Mouse (Mus musculus) frontal cortex, adult 2 months (tissue): ENCODE results near the gene Tmprss9. TPM values are rescaled to one million over a fixed set of nuclear protein-coding genes. Genes with fewer than 3 reads are reported as not detected.

ENCODE experiments used
- DNase-seq, 2 experiments: peaks; one replicate each; pipeline ENCODE4 v3.0.0; 2022; ENCODE audit warnings: low spot score in 1 of 2; ENCODE audit errors: extremely low spot score in 1 of 2
- polyA plus RNA-seq: library from polyadenylated mRNA; depleted of rRNA; stranded (reverse); fragments of >200 nt; gene quantifications from 2 replicates; pipeline ENCODE4 v1.2.3, GENCODE M21; 2012

Tmprss9 gene
- polyA plus RNA-seq, 1 experiment: 0.16 TPM

DNA sequence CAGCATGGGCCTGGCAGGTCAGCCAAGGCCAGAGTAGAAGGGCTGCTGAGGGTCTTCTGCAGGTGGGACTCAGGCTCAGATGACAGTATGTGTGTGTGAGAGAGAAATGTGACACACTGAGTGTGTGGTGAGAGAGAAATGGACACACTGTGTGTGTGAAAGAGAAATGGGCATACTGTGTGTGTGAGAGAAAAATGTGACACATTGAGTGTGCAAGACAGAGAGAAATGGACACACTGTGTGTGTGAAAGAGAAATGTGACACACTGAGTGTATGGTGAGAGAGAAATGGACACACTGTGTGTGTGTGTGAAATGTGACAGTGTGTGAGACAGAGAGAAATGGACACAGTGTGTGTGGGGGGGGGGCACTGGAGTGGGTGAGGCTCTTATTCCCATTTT, 40.2 kb downstream of the Tmprss9 start:
- DNase-seq: no peak

DNA sequence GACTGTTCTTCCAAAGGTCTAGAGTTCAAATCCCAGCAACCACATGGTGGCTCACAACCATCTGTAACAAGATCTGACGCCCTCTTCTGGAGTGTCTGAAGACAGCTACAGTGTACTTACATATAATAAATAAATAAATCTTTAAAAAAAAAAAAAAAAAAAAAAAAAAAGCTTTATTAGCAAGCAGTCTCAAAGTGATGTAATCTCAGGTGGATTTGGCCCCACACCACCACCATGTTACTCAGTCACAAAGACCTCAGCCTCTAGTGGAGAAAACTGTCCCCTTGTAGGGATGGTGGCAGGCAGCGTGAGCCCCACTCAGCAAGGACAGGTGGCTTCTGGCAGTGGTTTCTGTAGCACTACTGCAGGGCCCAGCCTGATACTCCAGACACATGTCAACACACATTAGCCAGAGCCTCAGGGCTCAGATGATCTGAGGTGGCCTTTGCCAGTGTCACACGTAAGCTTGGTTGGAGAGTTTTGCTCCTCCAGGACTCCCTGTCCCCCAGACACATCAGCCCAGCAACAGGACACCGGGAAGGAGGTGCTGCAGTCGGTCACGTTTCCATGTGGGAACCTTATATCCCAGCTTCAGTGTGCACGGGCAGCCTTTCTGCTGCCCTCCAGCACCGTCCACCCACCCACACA, 41.8 kb downstream of the Tmprss9 start:
- no peak for DNase-seq

DNA sequence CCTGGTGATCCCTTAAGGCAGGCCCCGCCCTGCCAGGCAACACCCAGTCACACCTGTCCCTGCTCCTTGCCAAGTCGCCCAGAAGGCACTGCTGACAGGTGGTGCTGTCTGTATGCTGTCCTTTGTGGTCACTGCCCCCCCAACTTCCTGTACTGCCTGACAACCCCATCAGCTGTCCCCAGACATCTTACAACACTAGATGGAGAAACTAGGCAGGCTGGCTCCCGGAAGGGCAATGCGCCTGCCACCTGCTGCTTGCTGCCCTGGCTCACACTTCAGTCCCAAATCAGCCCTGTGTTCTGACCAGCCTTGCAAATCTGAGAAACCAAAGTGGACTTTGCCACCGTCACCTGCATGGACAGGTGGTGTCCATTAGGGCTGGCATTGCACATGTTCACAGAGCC, 42.6 kb downstream of the Tmprss9 start:
- no peak for DNase-seq

DNA sequence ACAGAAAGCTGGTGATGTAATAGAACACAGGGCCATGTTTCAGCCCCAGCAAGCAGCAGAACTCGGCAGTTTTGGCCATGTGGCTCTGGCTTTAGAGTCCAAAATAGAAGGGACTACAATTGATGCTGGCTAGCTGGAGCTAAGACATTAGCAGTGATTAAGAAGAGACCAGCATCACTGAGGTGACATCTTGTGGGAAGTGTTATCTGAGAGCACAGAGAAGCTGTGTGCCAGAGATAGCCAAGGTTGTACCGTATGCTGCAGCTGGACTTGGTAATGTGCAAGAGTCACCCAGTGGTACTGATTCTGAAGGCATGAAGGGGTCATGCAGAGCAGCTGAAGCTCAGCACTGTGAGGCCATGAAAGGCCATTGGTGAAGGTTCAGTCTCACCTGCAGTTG, 43.6 kb downstream of the Tmprss9 start:
- DNase-seq: no peak

DNA sequence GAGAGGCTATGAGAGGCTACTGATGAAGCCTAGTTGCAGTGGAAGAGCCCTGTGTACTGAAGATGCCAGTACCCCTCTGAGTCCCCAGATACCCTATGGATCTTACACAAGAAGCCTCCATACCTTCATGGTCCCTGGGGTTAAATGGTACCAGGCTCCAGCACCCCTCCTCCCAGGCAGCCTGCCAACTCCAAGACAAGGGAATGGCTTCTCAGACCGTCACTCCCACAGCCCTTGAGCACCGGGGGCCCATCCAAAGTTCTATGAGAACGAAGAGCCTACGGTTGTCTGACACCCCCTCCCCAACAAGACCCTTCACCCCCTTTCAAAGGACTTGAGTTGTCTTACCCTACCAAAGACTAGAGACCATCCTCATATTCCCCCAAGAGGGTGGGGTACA, 44.1 kb downstream of the Tmprss9 start:
- no peak for DNase-seq

DNA sequence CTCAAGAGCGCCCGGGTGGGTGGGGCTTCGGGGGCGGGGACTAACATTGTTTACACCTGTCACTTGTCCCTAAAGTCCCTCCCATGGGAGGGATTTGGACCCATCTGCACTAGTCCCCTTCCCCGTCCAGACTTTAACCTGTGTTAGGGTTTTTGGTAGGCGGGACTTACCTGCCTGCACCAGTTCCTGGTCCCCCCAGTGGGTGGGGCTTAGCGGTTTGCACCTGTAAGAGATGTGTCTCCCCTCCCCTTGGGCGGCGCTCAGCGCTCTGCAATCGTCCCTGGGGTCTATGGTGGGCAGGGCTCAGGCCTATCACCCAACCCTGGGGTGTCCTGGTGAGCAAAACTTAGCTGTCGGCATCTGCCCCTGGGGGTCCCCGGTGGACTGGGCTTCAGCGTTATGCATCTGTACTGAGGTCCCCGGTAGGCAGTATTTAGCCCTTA, 45.7 kb downstream of the Tmprss9 start:
- no peak for DNase-seq

DNA sequence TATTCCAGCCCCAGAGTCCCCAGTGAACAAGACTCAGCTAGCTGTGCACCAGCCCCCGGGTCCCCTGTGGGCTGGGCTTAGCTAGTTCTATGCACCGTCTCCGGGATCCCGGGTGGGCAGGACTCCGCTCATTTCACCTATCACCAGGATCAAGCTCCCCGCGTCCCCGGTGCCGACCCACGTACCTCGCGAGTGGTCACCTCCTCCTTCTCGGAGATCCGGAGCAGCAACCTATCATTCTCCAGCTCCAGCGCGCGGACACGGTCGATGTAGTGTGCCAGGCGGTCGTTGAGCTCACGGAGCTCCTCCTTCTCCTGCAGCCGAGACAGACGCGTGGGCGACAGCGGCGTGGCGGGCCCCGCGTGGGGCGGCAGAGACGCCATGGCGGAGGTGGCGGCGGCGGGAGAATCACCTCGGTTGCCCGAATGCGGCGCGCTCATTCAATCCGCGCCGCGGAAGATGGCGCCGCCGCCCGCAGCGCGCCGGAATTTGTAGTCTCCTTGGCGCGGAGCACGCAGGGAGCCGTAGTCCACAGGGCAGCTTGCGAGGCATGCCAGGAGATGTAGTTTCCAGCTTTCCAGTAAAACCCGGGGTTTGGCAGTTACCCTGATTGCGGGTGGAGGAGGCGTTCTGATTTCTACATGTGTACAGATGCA, 46.3 kb downstream of the Tmprss9 start, which contains the start of gene Lmnb2:
Gene Lmnb2, minus strand, starts transcription at position 467 of the 656 bp plus-strand sequence.
- DNase-seq: peak; percentile 67 to 89

DNA sequence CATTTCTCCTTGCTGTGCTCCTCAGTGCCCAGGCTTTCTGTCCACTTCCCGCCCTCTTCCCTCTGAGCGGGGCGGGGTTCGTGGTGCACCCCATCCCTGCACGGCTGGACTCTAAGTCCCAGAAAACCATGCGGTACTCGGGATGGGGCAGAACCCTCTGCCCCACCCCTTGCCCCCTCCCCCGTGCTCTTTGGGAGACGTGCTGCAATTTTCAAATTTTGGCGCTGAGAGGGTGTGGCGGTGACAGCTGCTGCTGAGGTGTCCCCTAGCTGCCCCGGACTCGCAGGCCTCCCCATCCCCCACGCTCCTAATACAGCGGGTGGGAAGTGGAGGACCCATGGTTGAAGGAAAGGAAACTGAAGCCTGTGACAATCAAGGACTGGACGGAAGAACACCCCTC, 50.3 kb downstream of the Tmprss9 start:
- no peak for DNase-seq

DNA sequence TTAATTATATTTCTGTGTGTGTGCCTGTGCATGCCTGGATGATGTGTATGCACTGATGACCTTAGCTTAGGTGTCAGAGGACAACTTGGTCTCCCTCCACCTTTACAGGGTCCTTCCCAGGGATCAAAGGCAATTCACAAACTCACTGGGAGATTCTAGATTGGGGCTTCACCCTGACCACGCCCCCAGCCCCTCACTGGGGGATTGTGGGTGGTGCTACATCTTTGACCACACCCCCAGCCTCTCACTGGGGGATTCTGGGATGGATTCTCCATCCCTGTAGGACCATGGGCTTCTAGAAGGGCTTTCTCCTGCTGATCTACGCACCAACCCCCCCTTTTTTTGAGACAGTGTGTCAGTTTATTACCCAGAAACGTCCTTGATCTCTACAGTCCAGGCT, 53.8 kb downstream of the Tmprss9 start:
- DNase-seq: no peak

DNA sequence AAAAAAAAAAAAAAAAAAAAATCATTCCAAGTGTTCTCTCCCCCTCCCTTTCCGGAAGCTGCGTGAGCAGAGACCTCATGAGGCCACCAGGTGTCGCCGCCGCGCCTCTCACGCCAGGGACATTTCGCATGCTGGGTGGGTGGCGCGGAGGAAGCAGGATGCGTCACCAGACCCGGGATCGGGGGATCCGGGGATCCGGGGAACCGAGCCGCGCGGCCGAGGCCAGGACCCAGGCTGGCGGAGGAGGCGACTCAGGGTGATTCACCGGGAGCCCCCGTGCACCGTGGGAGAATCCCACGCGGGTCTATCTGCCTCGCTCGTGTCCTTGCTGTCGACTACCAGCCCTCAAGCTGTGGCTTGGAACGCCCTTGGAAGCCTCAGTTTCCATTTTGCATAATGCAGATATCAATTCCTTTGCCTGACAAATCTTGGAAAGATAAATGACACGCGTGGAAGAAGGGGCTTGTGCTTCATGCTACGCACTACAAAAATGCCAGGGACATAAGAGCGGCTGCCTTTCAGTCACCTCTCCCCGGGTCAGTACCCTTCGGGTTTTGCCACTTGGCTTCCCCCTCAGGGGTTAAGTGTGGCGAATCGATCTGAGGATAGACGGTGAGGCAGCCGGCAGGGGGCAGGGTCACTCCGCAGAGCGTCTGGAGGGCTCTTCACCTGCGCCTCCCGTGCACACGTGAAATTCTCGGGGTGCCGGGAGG, 57.1 kb downstream of the Tmprss9 start:
- DNase-seq: peak; percentile 76 to 97

DNA sequence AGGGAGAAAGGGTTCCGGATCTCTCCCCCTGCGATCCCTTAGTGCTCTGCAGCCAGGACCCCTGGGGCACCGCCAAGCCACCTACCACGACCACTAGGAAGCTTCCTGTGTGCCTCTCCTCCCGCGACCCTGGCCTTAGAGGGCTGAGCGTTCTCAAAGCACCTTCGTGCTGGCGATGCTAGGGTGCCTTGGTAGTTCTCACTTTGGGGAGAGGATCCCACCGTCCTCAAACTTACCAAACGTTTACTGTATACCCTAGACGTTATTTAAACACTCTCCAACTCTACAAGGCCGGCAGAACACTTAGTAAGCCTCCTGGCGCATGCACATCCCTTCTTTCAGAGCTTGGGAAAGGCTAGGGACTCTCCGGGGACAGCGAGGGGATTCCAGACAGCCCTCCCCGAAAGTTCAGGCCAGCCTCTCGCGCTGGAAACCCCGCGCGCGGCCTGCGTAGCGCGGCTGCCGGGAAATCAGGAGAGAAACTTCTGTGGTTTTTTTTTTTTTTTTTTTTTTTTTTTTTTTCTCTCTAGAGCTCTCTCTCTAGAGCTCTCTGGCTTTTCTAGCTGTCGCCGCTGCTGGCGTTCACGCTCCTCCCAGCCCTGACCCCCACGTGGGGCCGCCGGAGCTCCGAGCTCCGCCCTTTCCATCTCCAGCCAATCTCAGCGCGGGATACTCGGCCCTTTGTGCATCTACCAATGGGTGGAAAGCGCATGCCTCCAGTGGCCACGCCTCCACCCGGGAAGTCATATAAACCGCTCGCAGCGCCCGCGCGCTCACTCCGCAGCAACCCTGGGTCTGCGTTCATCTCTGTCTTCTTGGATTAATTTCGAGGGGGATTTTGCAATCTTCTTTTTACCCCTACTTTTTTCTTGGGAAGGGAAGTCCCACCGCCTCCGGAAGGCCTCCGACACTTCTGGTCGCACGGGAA, 57.9 kb downstream of the Tmprss9 start, which contains the start of gene Gadd45b:
Gene Gadd45b, plus strand, starts transcription at position 775 of the 928 bp plus-strand sequence.
- DNase-seq: peak; percentile 97 to 99

DNA sequence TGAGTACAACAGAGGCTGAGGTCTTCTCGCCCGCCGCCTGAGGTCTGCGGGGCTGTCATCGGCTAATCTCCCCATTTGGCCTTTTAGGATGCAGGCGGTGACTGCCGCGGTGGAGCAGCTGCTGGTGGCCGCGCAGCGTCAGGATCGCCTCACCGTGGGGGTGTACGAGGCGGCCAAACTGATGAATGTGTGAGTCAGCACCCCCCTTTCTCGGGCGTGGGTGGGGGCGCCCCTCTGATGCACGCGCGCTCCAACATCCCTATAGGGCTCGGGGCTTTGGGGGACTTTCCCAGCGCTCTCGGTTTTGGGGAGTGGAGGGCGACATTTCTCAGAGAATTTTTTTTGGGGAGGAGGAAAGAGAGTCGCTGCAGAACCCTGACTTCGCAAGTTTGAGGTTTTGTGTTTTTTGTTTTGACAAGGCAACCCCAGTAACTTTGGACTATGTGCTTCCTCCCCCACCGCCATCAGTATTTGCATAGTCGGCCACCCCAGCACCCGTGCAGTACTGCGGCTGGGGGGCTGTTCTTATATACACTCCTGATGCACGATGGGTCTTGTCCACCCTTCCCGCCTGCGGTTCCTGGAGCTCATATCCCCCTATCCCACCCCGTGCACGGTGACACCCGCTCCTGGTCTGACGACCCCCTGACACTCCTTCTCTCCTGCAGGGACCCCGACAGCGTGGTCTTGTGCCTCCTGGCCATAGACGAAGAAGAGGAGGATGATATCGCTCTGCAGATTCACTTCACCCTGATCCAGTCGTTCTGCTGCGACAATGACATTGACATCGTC, 58.9 kb downstream of the Tmprss9 start:
- DNase-seq: peak in 1 of 2 experiments; percentile 66

DNA sequence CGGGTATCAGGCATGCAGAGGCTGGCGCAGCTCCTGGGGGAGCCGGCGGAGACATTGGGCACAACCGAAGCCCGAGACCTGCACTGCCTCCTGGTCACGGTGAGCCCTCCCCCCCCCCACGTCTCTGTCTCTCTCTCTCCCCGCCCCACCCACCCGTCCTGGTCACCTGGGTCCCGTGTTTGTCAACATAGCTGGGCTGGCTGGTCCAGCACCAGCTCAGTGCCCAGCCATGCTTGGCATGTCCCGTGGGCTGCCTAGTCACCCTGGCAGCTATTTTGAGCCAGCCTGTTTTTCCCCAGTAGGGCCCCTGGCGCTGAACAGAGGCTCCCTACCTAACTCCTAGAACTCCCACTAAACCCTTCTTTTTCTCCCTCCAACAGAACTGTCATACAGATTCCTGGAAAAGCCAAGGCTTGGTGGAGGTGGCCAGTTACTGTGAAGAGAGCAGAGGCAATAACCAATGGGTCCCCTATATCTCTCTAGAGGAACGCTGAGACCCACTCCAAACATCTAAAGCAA, 59.6 kb downstream of the Tmprss9 start:
- no peak for DNase-seq

DNA sequence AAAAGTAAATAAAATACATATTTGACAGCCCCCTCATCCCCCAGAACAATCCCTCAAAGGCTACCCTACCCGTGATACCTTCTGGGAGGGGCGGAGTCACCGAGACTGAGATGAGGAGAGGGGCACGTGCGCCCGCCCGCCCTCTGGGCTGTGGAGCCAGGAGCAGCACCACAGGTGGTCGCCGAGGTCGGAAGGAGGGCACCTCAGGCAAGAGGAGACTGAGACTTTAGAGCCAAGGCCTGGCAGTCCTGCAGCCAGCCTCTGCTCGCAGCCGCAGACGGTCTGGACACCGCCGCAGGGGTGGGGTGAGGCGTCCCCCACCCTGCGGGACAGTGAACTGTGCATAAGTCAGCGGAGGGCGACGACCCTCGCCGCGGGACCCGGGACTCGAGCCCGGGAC, 60.0 kb downstream of the Tmprss9 start:
- no peak for DNase-seq

DNA sequence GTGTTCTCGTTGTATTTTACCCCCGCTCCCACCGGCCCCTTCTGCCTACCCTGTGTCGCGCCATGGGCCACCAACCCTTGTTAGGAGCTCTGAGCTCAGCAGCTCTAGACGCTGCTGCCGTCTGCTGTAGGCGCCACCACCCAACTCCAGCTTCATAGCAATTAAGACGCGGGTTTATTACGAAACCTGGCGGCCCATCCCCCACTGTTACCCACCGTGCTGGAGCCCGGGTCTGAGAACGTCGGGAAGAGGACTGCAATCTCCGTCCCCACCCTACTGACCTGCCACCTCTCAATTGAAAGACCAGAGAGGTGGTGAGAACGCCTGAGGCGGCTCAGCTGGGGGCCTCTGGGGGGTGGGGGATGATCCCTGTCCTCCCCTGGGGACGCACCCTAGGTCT, 60.6 kb downstream of the Tmprss9 start:
- no peak for DNase-seq

DNA sequence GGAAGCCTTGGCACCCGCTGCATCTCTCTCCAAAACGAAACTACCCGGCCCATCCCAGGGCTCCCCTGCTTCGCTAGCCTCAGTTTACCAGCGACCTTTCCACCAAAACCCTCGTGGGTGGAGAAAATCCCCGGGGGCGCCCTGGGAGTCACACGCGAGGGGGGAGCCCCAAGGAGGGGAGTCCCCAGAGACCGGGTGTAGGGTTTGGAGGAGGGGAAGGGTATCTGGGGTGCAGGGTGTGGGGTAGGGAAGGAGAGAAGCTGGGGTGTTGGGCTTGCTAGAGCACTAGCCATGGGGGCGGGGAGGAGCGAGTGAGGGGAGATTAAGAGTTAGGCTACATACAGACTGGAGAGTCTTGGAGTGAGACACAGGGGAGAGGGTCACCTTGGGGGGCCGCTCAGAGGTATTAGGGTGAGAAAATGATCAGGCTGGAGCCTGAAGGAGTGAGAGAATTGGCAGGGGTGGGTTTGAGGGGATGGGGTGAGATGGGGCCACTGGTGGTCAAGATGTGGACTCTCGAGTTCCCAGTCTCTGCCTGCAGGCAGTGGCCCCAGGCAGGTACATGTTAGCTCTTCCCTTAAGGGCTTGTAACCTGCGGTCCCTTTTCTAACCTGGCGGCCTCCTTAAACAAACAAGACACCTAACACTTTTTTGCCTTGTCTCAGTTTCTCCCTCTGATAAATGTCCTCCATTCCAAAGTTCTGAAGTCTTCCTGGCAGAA, 61.2 kb downstream of the Tmprss9 start:
- DNase-seq: no peak

DNA sequence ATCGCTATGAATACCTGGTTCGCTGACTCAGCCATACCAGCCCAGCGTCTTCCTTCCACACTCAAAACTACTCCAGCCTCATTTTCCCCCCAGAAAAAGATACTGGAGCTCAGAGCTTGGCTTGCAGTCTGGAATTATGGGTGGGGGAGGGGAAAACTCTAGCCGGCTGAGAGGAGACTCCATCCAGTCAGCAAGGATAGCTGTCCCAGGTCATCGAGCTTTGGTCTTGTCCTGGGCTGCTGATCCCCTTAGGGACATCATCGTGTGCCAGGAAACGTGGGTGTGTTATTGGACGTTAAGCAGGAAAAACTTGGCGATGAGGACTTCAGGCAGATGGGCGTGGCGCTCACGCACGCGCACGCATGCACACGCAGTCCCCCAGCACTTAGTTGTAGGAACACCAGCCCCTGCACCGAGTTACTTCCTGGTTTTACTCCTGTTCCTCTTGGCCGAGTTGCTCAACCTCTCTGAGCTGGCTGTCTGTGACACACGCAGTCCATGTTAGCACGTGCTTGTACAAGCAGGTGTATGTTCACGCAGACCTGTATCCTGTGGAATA, 61.9 kb downstream of the Tmprss9 start:
- no peak for DNase-seq

DNA sequence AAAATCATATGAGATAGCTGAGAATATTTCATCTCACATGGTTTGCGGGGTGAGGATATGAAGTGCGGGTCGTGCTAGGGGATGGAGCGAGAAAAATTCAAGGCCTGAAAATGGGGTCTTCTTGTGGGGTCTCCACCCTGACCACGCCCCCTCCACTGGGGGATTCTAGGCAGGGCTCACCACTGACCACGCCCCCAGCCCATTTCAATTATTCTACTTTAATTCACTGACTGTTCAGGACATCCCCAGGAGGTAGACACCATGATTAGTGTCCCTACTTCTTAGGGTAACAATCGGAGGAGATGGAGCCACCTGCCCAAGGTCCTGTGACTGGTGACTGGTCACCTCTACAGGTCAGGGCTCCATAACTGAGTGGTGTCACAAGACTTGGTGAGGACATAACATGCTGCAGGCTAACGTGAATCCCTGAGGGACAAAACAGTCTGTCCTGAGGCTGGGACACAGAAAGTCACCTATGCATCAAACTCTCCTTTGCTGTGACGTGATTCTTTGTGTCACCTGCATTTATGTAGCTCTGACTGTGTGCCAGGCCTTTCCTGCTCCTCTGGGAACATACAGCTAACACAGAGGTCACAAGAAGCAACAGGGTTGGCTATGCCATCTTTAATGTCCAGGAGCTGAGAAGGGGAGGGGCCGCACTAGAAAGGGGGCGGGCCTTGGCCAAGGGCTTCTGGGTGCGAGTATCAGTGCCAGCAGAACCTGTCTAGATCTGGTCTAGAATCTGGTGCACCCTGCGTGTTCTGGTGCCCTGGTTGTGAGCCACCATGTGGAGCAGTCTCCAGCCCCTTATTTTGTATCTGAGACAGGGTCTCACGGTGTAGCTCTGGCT, 62.7 kb downstream of the Tmprss9 start:
- DNase-seq: no peak
